Mouse (Mus musculus) limb, embryonic 11.5 days (tissue): ENCODE measurements at regions not wholly inside any gene's neighbourhood (a gene's known extent, or its start where the extent isn't known, plus 50 kb on each side); places are given as distances from the start of the nearest gene placed in this dataset.
A peak's percentile ranks its signal among the peaks of the same experiment; 100 is the strongest.

Experiments used
- ATAC-seq: fragments of 200-750 bp; cut with Nextera tagmentation; 2 replicates; pipeline ENCODE4 v1.8.0; 2017; ENCODE audit warnings: low read depth; ENCODE audit not compliant: insufficient number of reproducible peaks, low FRiP score, low TSS enrichment
- DNase-seq: peaks from one replicate; pipeline ENCODE4 v3.0.0-alpha.2; 2015; ENCODE audit warnings: low spot score
- H3K27ac ChIP-seq: fragments of 300-500 bp; sonication (generic); replicated peaks from 2 replicates; pipeline ENCODE4 v1.5.1; 2014; ENCODE audit warnings: low read depth, mild to moderate bottlenecking, low read length
- H3K27me3 ChIP-seq: fragments of 300-500 bp; sonication (generic); 2 replicates; pipeline ENCODE4 v1.6.1; 2014; ENCODE audit warnings: mild to moderate bottlenecking, low read length, mixed read lengths; ENCODE audit not compliant: control insufficient read depth, insufficient read depth
- H3K36me3 ChIP-seq: fragments of 300-500 bp; sonication (generic); 2 replicates; pipeline ENCODE4 v1.6.1; 2014; ENCODE audit warnings: mild to moderate bottlenecking, low read length, moderate library complexity, mixed read lengths; ENCODE audit not compliant: control insufficient read depth, insufficient read depth
- H3K4me1 ChIP-seq: fragments of 300-500 bp; sonication (generic); 2 replicates; pipeline ENCODE4 v1.6.1; 2014; ENCODE audit warnings: low read length, mixed read lengths; ENCODE audit not compliant: control insufficient read depth, insufficient read depth
- H3K4me2 ChIP-seq: fragments of 300-500 bp; sonication (generic); 2 replicates; pipeline ENCODE4 v1.6.1; 2014; ENCODE audit warnings: low read depth, mild to moderate bottlenecking, moderate library complexity; ENCODE audit not compliant: severe bottlenecking
- H3K4me3 ChIP-seq: fragments of 300-500 bp; sonication (generic); 2 replicates; pipeline ENCODE4 v1.5.1; 2014; ENCODE audit warnings: low read depth, low read length
- H3K9ac ChIP-seq: fragments of 300-500 bp; sonication (generic); 2 replicates; pipeline ENCODE4 v1.6.1; 2014; ENCODE audit warnings: mild to moderate bottlenecking, low read length
- H3K9me3 ChIP-seq: fragments of 300-500 bp; sonication (generic); 2 replicates; pipeline ENCODE4 v1.6.1; 2016; ENCODE audit warnings: low read length; ENCODE audit not compliant: control insufficient read depth
- WGBS: fragments of 180-500 bp; shearing (Covaris S2); extraction: QIAGEN DNeasy Blood & Tissue Kit; methylation state at CpG from one replicate; pipeline ENCODE4 v1.1.7; 2014; 5-methylcytosine and 5-hydroxymethylcytosine counted together

DNA sequence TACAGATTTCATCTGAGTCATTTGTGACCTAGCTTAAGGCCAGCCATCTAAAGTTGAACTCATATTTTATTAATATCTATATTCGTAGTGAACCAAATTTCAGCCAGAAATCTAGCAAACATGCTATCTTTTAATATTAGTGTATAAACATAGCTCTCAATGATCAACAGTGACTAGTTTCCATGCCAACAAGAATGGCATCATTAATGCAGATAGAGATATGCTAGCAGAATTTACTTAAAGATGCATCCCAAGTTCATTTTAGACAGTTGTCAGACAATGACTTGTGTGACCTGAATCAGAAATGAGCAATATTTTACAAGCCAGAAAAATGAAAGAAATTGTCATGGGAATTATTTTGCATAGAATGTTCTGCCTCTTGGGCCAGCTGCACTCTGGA, 60.5 kb upstream of the Cep85l start:
- Histone ChIP-seq H3K4me1 (peaks cover 4% of the 10 kb centered on the region; the same call in 1 of the 2 replicates), H3K4me2 (no peak overlapping the region), H3K9me3 (no peaks in the 10 kb centered on the region), H3K9ac (no peak overlapping the region), H3K36me3 (no peaks in the 10 kb centered on the region), H3K27me3 (no peaks in the 10 kb centered on the region), H3K4me3 (no peak overlapping the region), H3K27ac (no peak overlapping the region)
- 93% methylated on average over 1 of the region's 1 CpGs for WGBS
- ATAC-seq = no peak
- no peak for DNase-seq

DNA sequence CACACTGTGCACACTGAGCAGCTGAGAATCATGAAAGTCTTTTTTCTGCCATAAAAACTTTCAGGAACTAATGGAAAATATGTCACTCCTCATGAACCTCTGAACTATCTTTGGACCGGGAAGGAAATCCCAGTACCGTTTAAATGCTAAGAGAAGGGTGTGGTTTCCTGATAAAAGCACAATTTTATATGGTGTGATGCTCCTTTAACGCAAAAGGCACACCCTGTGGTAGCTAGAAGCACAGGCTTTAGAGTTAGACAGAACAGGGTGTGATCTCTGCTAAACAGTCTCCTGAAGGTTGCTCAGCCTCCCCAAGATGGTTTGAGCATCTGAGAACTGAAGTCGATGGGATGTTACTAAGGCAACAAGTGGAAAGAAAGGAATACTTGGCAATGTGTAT, 58.6 kb upstream of the Cep85l start:
- Histone ChIP-seq H3K27me3 (no peaks in the 10 kb centered on the region), H3K4me2 (no peak overlapping the region), H3K36me3 (no peaks in the 10 kb centered on the region), H3K9ac (no peak overlapping the region), H3K4me3 (no peak overlapping the region), H3K9me3 (no peaks in the 10 kb centered on the region), H3K27ac (no peak overlapping the region), H3K4me1 (peaks cover 9% of the 10 kb centered on the region)
- DNase-seq = no peak
- no peak for ATAC-seq
- 79% methylated on average over 4 of the region's 4 CpGs for WGBS

DNA sequence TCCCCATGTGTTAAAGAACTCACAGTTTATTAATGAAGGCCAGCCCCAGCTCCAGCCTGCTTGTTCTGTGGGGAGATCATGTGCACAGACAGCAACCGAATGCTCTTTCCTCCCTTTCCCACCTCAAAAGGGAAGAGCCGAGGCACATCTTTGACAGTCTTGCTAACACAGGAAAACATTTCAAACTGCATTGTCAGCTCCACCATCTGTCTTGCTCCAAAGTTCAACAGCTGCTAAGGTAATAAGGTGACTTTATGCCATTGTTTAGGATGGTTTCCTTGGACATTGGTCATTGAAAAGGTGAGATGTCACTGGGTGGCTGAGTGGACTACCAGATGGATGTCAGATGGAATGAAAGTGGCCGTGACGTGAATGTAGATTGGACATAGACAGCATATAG, 58.0 kb upstream of the Cep85l start:
- 76% methylated on average over 4 of the region's 4 CpGs for WGBS
- DNase-seq (no peak), ATAC-seq (no peak)
- no peak overlapping the region for H3K4me2 ChIP-seq
- no peak overlapping the region for H3K27ac ChIP-seq
- peaks cover 9% of the 10 kb centered on the region for H3K4me1 ChIP-seq
- H3K9me3 ChIP-seq = no peaks in the 10 kb centered on the region
- H3K36me3 ChIP-seq = no peaks in the 10 kb centered on the region
- no peak overlapping the region for H3K9ac ChIP-seq
- H3K27me3 ChIP-seq = no peaks in the 10 kb centered on the region
- no peak overlapping the region for H3K4me3 ChIP-seq

DNA sequence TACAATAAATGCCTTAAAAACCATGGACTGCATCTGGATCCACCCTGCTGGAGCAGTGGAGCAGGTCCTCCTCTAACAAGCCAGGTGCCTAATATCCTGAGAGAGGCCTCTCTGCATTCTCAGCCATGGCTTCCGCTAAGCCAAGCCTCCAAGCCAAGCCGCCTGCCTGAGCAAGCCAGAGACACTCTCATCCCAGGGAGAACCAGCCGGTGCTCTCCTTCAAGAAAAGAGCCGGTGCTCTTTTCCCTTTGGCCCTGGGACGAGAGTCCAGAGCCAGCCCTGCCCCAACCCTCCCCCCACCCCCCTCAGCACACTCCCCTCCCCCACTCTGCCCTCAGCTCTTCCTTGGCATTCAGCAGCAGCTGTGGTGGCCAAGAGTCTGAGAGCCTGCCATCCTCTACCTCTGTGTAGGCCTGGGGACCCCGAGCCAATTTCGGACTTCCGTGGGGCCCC, 56.3 kb upstream of the Cep85l start:
- no peaks in the 10 kb centered on the region for H3K36me3 ChIP-seq
- H3K4me1 ChIP-seq = peaks cover 9% of the 10 kb centered on the region
- no peaks in the 10 kb centered on the region for H3K27me3 ChIP-seq
- no peak overlapping the region for H3K4me2 ChIP-seq
- WGBS = 62% methylated on average over 8 of the region's 8 CpGs
- H3K27ac ChIP-seq = no peak overlapping the region
- ATAC-seq (no peak), DNase-seq (peak; percentile 33)
- H3K4me3 ChIP-seq = no peak overlapping the region
- no peaks in the 10 kb centered on the region for H3K9me3 ChIP-seq
- H3K9ac ChIP-seq = no peak overlapping the region

DNA sequence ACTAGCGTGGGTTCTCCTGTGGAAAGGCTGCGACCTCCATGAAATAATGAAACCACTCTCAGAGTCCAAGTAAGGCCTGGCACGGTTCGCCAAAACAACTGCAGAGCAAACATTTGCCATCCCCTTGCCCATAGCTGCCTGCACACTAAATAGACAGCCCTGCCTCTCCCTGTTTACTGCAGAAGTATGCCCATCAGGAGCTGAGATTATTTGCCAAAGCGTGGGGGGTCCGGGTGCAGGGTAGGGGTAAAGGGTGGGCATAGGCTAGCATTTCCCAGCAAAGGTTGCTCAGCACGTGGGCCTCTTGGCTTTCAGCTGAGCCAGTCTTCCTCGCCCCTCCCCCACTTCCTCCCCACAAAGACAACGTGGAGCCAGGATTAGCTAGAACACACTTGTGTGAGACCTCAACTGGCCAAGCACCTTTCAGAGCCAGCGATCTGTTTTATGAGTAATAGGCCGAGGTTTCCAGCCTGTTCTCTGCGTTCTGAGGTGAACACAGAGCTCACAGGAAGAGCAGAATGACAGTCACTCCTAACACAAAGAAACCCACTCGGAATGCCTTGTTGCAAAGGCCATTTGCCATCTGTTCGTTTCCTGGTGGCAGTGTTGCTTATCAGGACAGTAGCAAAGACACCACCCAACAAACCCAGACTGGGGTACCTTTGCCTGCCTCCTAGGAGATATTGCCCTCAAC, 55.6 kb upstream of the Cep85l start:
- H3K27me3 ChIP-seq = no peaks in the 10 kb centered on the region
- peak overlapping the region; percentile 73 for H3K27ac ChIP-seq
- WGBS = 35% methylated on average over 14 of the region's 14 CpGs
- no peak overlapping the region; the same call in 1 of the 2 replicates for H3K9ac ChIP-seq
- H3K4me1 ChIP-seq = peaks cover 14% of the 10 kb centered on the region
- ATAC-seq (peak; percentile 35; the same call in 1 of the 2 replicates), DNase-seq (peak; percentile 76)
- H3K36me3 ChIP-seq = no peaks in the 10 kb centered on the region
- no peaks in the 10 kb centered on the region for H3K9me3 ChIP-seq
- H3K4me3 ChIP-seq = no peak overlapping the region
- peak overlapping the region; percentile 10; the same call in 1 of the 2 replicates for H3K4me2 ChIP-seq

DNA sequence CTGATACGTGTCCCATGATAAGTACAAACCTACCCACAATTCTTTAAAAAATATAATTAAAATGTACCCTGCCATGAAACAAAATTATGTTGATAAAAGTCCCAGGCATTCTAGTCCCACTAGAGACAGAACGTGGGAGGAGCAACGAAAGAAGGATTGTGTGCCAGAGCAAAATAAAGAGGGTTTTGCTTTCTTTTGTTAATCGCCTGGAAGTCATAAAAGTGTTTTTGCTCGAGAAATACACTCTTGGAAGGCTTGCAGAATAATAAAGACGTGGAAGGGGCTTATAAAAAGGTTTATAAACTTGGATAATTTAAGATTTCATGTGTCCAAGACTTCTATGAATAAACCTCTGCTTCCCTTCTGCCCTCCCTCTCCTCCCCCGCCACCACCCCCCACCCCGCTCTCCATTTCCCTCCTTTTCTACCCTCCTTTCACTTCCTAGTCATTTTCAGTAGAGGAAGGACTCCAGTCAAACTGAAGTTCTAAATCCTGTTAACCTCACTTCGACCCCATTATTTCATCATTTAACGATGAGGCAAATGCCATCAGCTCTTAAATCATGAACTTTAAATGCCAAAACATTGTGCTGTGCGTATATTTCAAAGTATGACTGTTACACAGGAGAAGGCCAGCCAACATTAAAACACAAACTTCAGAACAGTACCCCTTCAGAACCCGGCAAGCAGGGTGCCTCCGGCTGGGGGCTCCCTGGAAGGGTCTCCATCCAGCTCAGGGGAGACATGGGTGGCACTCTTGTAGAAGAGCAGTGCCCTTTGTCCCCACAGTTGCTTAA, 54.8 kb upstream of the Cep85l start:
- Histone ChIP-seq H3K27ac (peak overlapping the region; percentile 73), H3K27me3 (no peaks in the 10 kb centered on the region), H3K4me3 (no peak overlapping the region), H3K4me1 (peaks cover 19% of the 10 kb centered on the region), H3K9me3 (no peaks in the 10 kb centered on the region), H3K36me3 (no peaks in the 10 kb centered on the region), H3K9ac (no peak overlapping the region; the same call in 1 of the 2 replicates), H3K4me2 (0 out of 2 replicates have a peak overlapping the region, but pooled peaks have one; percentile 10)
- 30% methylated on average over 13 of the region's 13 CpGs for WGBS
- DNase-seq (no peak), ATAC-seq (peak; percentile 60; the same call in 1 of the 2 replicates)

DNA sequence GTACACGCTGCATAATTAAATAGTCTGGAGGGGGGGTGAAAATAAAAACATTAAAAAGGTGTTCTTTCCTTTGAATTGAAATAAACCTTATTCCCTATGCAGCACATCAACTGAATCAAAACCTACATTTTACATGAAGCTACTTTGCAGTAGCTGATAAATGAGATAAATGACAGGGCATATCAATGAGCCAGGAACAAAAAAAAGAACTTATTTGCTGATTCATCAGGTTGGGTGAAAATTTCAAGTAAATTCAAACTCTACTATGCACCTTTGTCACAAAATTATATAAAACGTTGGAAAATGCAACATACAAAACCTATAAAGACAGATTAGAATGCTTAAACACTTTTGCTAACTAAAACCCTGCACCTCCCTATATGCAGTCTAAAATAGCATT, 53.0 kb upstream of the Cep85l start:
- Histone ChIP-seq H3K4me1 (peaks cover 19% of the 10 kb centered on the region), H3K4me2 (no peak overlapping the region), H3K9ac (no peak overlapping the region), H3K27ac (no peak overlapping the region), H3K36me3 (no peaks in the 10 kb centered on the region), H3K27me3 (no peaks in the 10 kb centered on the region), H3K4me3 (no peak overlapping the region), H3K9me3 (no peaks in the 10 kb centered on the region)
- DNase-seq = no peak
- WGBS = 88% methylated on average over 2 of the region's 2 CpGs
- ATAC-seq = no peak

DNA sequence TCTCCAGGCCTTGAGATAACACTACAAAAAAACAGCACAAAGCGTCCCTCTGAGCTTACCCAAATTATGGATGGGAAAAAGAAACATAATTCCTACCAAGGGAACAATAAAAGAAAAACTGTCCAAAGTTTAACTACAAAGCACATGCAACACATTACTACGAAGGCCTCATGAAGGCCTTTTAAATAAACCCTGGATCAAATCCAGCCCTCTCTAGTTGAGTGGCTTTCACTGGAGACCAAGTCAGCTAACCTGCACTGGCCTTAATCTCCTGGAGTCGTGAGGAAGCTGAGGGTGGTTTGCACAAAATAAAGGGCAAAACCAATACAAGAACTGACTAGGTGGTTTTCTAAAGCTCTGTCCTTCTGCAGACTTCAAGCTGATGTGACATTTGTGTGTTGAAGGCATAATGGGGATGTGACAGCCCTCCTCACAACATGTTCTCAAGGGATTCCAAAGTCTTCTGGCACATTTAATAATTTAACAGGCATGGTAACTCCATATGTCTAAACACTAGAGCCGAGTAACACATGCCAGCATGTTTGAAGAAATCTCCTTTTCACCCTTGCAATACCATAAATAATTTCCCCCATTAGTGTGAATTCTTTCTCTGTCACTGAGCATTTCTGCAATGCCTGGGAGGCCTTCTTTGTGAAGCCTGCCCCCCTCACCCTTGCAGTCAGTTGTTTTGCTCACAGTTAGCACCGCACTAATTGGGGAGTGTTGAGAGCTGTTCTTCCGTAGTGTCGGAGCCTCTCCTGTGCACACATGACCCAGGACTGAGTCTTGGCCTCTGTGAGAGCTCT, 50.0 kb upstream of the Cep85l start:
- Histone ChIP-seq H3K9me3 (no peaks in the 10 kb centered on the region), H3K4me3 (no peak overlapping the region), H3K9ac (no peak overlapping the region), H3K27ac (0 out of 2 replicates have a peak overlapping the region, but pooled peaks have one; percentile 21), H3K27me3 (no peaks in the 10 kb centered on the region), H3K4me2 (no peak overlapping the region), H3K36me3 (no peaks in the 10 kb centered on the region), H3K4me1 (peaks cover 10% of the 10 kb centered on the region; the same call in 1 of the 2 replicates)
- WGBS = 33% methylated on average over 7 of the region's 7 CpGs
- DNase-seq (peak; percentile 36), ATAC-seq (peak; percentile 46; the same call in 1 of the 2 replicates)
